Mouse (Mus musculus): ENCODE measurements around the gene Pls3. TPM values are rescaled to one million over a fixed set of nuclear protein-coding genes. Genes with fewer than 3 reads are reported as not detected.
A peak's percentile ranks its signal among the peaks of the same experiment; 100 is the strongest.

Gene Pls3
- 66.3 and 74.9 TPM in 2 replicates for polyA plus RNA-seq (2015; fragmentation: Nextera tagmentation; extraction: Ambion mirVana)

GRCm38 (mm10) chrX:75874332-75875291 is at the start of gene Pls3:
Pls3 (minus strand) TSS chrX:75875182.
- Histone ChIP-seq H3K27ac (replicated peaks) (peak within 1 kb of the TSS; percentile 88), H3K27me3 (replicated peaks) (peaks cover 4% of the 10 kb centered on the region; the same call in 1 of the 2 replicates), H3K36me3 (no peaks in the 10 kb centered on the region), H3K4me2 (peak within 1 kb of the TSS; percentile 68), H3K4me1 (0 out of 2 replicates have a peak, but pooled peaks cover 4% of the 10 kb centered on the region), H3K4me3 (peak within 1 kb of the TSS; percentile 63), H3K9me3 (no peaks in the 10 kb centered on the region), H3K9ac (peak within 1 kb of the TSS; percentile 83)
- WGBS: 4% methylated on average over 43 of the region's 45 CpGs
- peak; percentile 91 for ATAC-seq (ENCODE audit: extremely low read depth, insufficient number of reproducible peaks, low FRiP score, low TSS enrichment)

- Histone ChIP-seq H3K9ac (no peak overlapping the region), H3K27ac (replicated peaks) (no peak overlapping the region), H3K4me2 (no peak overlapping the region), H3K36me3 (no peaks in the 10 kb centered on the region), H3K9me3 (no peaks in the 10 kb centered on the region), H3K4me1 (no peaks in the 10 kb centered on the region), H3K4me3 (no peak overlapping the region), H3K27me3 (replicated peaks) (no peaks in the 10 kb centered on the region)
- no peak for ATAC-seq (ENCODE audit: extremely low read depth, insufficient number of reproducible peaks, low FRiP score, low TSS enrichment)
- 58% methylated on average over 6 of the region's 6 CpGs for WGBS
These were observed 20.7 kb upstream of the Pls3 start for GRCm38 (mm10) chrX:75895716-75896115.

- H3K4me2 ChIP-seq: peak overlapping the region; percentile 68
- H3K4me3 ChIP-seq: peak overlapping the region; percentile 63
- no peaks in the 10 kb centered on the region for H3K36me3 ChIP-seq
- H3K9ac ChIP-seq: peak overlapping the region; percentile 52; the same call in 1 of the 2 replicates
- H3K9me3 ChIP-seq: no peaks in the 10 kb centered on the region
- H3K4me1 ChIP-seq: 0 out of 2 replicates have a peak, but pooled peaks cover 4% of the 10 kb centered on the region
- ATAC-seq (ENCODE audit: extremely low read depth, insufficient number of reproducible peaks, low FRiP score, low TSS enrichment): no peak
- WGBS: 7% methylated on average over 5 of the region's 5 CpGs
- H3K27me3 ChIP-seq (replicated peaks): peaks cover 4% of the 10 kb centered on the region; the same call in 1 of the 2 replicates
- H3K27ac ChIP-seq (replicated peaks): no peak overlapping the region
These were observed 584 bp upstream of the Pls3 start for GRCm38 (mm10) chrX:75875566-75875965.

- H3K27ac ChIP-seq (replicated peaks): peak overlapping the region; percentile 88
- 0 out of 2 replicates have a peak, but pooled peaks cover 4% of the 10 kb centered on the region for H3K4me1 ChIP-seq
- H3K27me3 ChIP-seq (replicated peaks): peaks cover 4% of the 10 kb centered on the region; the same call in 1 of the 2 replicates
- no peaks in the 10 kb centered on the region for H3K36me3 ChIP-seq
- peak overlapping the region; percentile 63 for H3K4me3 ChIP-seq
- H3K9ac ChIP-seq: peak overlapping the region; percentile 83
- WGBS: 14% methylated on average over 15 of the region's 15 CpGs
- peak overlapping the region; percentile 68 for H3K4me2 ChIP-seq
- no peaks in the 10 kb centered on the region for H3K9me3 ChIP-seq
- peak; percentile 65; the same call in 1 of the 2 replicates for ATAC-seq (ENCODE audit: extremely low read depth, insufficient number of reproducible peaks, low FRiP score, low TSS enrichment)
These were observed 1.2 kb downstream of the Pls3 start for GRCm38 (mm10) chrX:75873813-75874212.

- no peak for ATAC-seq (ENCODE audit: extremely low read depth, insufficient number of reproducible peaks, low FRiP score, low TSS enrichment)
- peak overlapping the region; percentile 83 for H3K9ac ChIP-seq
- H3K4me3 ChIP-seq: peak overlapping the region; percentile 63
- no peaks in the 10 kb centered on the region for H3K36me3 ChIP-seq
- H3K27me3 ChIP-seq (replicated peaks): peaks cover 4% of the 10 kb centered on the region; the same call in 1 of the 2 replicates
- H3K27ac ChIP-seq (replicated peaks): peak overlapping the region; percentile 88; the same call in 1 of the 2 replicates
- no peaks in the 10 kb centered on the region for H3K9me3 ChIP-seq
- WGBS: 43% methylated on average over 4 of the region's 4 CpGs
- 0 out of 2 replicates have a peak, but pooled peaks cover 4% of the 10 kb centered on the region for H3K4me1 ChIP-seq
- H3K4me2 ChIP-seq: peak overlapping the region; percentile 68
These were observed 1.7 kb downstream of the Pls3 start for GRCm38 (mm10) chrX:75873253-75873652.

GRCm38 (mm10) chrX:75871855-75872254 is 3.1 kb downstream of the Pls3 start:
- WGBS: 69% methylated on average over 2 of the region's 2 CpGs
- no peak overlapping the region for H3K9ac ChIP-seq
- H3K9me3 ChIP-seq: no peaks in the 10 kb centered on the region
- no peak overlapping the region for H3K4me3 ChIP-seq
- H3K27ac ChIP-seq (replicated peaks): no peak overlapping the region
- peaks cover 4% of the 10 kb centered on the region; the same call in 1 of the 2 replicates for H3K27me3 ChIP-seq (replicated peaks)
- H3K4me1 ChIP-seq: 0 out of 2 replicates have a peak, but pooled peaks cover 4% of the 10 kb centered on the region
- no peak overlapping the region for H3K4me2 ChIP-seq
- no peak for ATAC-seq (ENCODE audit: extremely low read depth, insufficient number of reproducible peaks, low FRiP score, low TSS enrichment)
- no peaks in the 10 kb centered on the region for H3K36me3 ChIP-seq

- Histone ChIP-seq H3K36me3 (no peaks in the 10 kb centered on the region), H3K27me3 (replicated peaks) (no peaks in the 10 kb centered on the region), H3K9me3 (no peaks in the 10 kb centered on the region), H3K27ac (replicated peaks) (no peak overlapping the region), H3K4me2 (no peak overlapping the region), H3K4me3 (no peak overlapping the region), H3K4me1 (0 out of 2 replicates have a peak, but pooled peaks cover 5% of the 10 kb centered on the region), H3K9ac (no peak overlapping the region)
- 59% methylated on average over 3 of the region's 3 CpGs for WGBS
- no peak for ATAC-seq (ENCODE audit: extremely low read depth, insufficient number of reproducible peaks, low FRiP score, low TSS enrichment)
These were observed 13.3 kb downstream of the Pls3 start for GRCm38 (mm10) chrX:75861715-75862114.

- Histone ChIP-seq H3K4me2 (no peak overlapping the region), H3K27ac (replicated peaks) (no peak overlapping the region), H3K36me3 (no peaks in the 10 kb centered on the region), H3K4me1 (no peaks in the 10 kb centered on the region), H3K4me3 (no peak overlapping the region), H3K9ac (no peak overlapping the region), H3K27me3 (replicated peaks) (0 out of 2 replicates have a peak, but pooled peaks cover 4% of the 10 kb centered on the region), H3K9me3 (no peaks in the 10 kb centered on the region)
- 58% methylated on average over 3 of the region's 3 CpGs for WGBS
- ATAC-seq (ENCODE audit: extremely low read depth, insufficient number of reproducible peaks, low FRiP score, low TSS enrichment): no peak
These were observed 20.7 kb downstream of the Pls3 start for GRCm38 (mm10) chrX:75854294-75854693.

- Histone ChIP-seq H3K9ac (no peak overlapping the region), H3K4me2 (no peak overlapping the region), H3K4me3 (no peak overlapping the region), H3K27ac (replicated peaks) (no peak overlapping the region), H3K4me1 (peaks cover 12% of the 10 kb centered on the region; the same call in 1 of the 2 replicates), H3K36me3 (no peaks in the 10 kb centered on the region), H3K27me3 (replicated peaks) (no peaks in the 10 kb centered on the region), H3K9me3 (no peaks in the 10 kb centered on the region)
- WGBS: 47% methylated on average over 4 of the region's 4 CpGs
- no peak for ATAC-seq (ENCODE audit: extremely low read depth, insufficient number of reproducible peaks, low FRiP score, low TSS enrichment)
These were observed 30.7 kb downstream of the Pls3 start for GRCm38 (mm10) chrX:75844290-75844689.

- no peak overlapping the region for H3K4me2 ChIP-seq
- H3K4me3 ChIP-seq: no peak overlapping the region
- H3K9ac ChIP-seq: no peak overlapping the region
These were observed 32.1 kb downstream of the Pls3 start for GRCm38 (mm10) chrX:75842835-75843234.

GRCm38 (mm10) chrX:75842120-75842519 is 32.9 kb downstream of the Pls3 start:
- no peak for ATAC-seq (ENCODE audit: extremely low read depth, insufficient number of reproducible peaks, low FRiP score, low TSS enrichment)
- Histone ChIP-seq H3K4me2 (no peak overlapping the region), H3K36me3 (peaks cover 4% of the 10 kb centered on the region; the same call in 1 of the 2 replicates), H3K9ac (no peak overlapping the region), H3K9me3 (no peaks in the 10 kb centered on the region), H3K27me3 (replicated peaks) (0 out of 2 replicates have a peak, but pooled peaks cover under 1% of the 10 kb centered on the region), H3K4me1 (peaks cover 12% of the 10 kb centered on the region; the same call in 1 of the 2 replicates), H3K27ac (replicated peaks) (no peak overlapping the region), H3K4me3 (no peak overlapping the region)
- WGBS: 63% methylated on average over 2 of the region's 2 CpGs

More at GRCm38 (mm10) chrX:75842835-75843234, 32.1 kb downstream of the Pls3 start:
- Histone ChIP-seq H3K36me3 (peaks cover 4% of the 10 kb centered on the region; the same call in 1 of the 2 replicates), H3K27ac (replicated peaks) (peak overlapping the region; percentile 51; the same call in 1 of the 2 replicates), H3K9me3 (no peaks in the 10 kb centered on the region), H3K27me3 (replicated peaks) (no peaks in the 10 kb centered on the region), H3K4me1 (peaks cover 12% of the 10 kb centered on the region; the same call in 1 of the 2 replicates)
- no peak for ATAC-seq (ENCODE audit: extremely low read depth, insufficient number of reproducible peaks, low FRiP score, low TSS enrichment)
- 60% methylated on average over 9 of the region's 9 CpGs for WGBS
